Mouse (Mus musculus): ENCODE measurements around the gene Elane.

Gene Elane

GRCm38 (mm10) chr10:79886054-79886453 lies at the start of gene Elane:
Gene Elane, plus strand, starts transcription at chr10:79886247.
- in situ Hi-C loops (cut with MboI; ENCODE audit: unreplicated experiment in 2 of 2): no loop called here

- in situ Hi-C loops (cut with MboI; ENCODE audit: unreplicated experiment in 2 of 2): loop anchor here in 1 of 2 experiments (10.0 kb wide), 1 partner anchor 58 kb away; the partner anchor contains the start of gene Cfd
Observed at GRCm38 (mm10) chr10:79836918-79837317, 49.1 kb upstream of the Elane start.

- in situ Hi-C loops (cut with MboI; ENCODE audit: unreplicated experiment in 2 of 2): loop anchor here in 1 of 2 experiments (10.0 kb wide), 1 partner anchor 57 kb away; the partner anchor contains the start of gene Cfd
Observed at GRCm38 (mm10) chr10:79838151-79838550, 47.9 kb upstream of the Elane start.

- in situ Hi-C loops (cut with MboI; ENCODE audit: unreplicated experiment in 2 of 2): no loop called here
Observed at GRCm38 (mm10) chr10:79840091-79840490, 46.0 kb upstream of the Elane start.

GRCm38 (mm10) chr10:79840644-79841551 lies 45.1 kb upstream of the Elane start:
- in situ Hi-C loops (cut with MboI; ENCODE audit: unreplicated experiment in 2 of 2): no loop called here

- in situ Hi-C loops (cut with MboI; ENCODE audit: unreplicated experiment in 2 of 2): no loop called here
Observed at GRCm38 (mm10) chr10:79842322-79842721, 43.7 kb upstream of the Elane start.

- in situ Hi-C loops (cut with MboI; ENCODE audit: unreplicated experiment in 2 of 2): no loop called here
Observed at GRCm38 (mm10) chr10:79843476-79843875, 42.6 kb upstream of the Elane start.

- in situ Hi-C loops (cut with MboI; ENCODE audit: unreplicated experiment in 2 of 2): no loop called here
Observed at GRCm38 (mm10) chr10:79846553-79846952, 39.5 kb upstream of the Elane start.

- in situ Hi-C loops (cut with MboI; ENCODE audit: unreplicated experiment in 2 of 2): loop anchor here in 1 of 2 experiments (10.0 kb wide), 1 partner anchor 295 kb away; the partner anchor contains the start of genes Cbarp and Midn
Observed at GRCm38 (mm10) chr10:79849941-79850628, 36.0 kb upstream of the Elane start.

GRCm38 (mm10) chr10:79851653-79852052 lies 34.4 kb upstream of the Elane start:
- in situ Hi-C loops (cut with MboI; ENCODE audit: unreplicated experiment in 2 of 2): loop anchor here in 1 of 2 experiments (10.0 kb wide), 1 partner anchor 293 kb away; the partner anchor contains the start of genes Cbarp and Midn

GRCm38 (mm10) chr10:79852107-79852789 lies 33.8 kb upstream of the Elane start:
- in situ Hi-C loops (cut with MboI; ENCODE audit: unreplicated experiment in 2 of 2): loop anchor here in 1 of 2 experiments (10.0 kb wide), 1 partner anchor 293 kb away; the partner anchor contains the start of genes Cbarp and Midn

- in situ Hi-C loops (cut with MboI; ENCODE audit: unreplicated experiment in 2 of 2): loop anchor here in 1 of 2 experiments (10.0 kb wide), 1 partner anchor 292 kb away; the partner anchor contains the start of genes Cbarp and Midn
Observed at GRCm38 (mm10) chr10:79852827-79853226, 33.2 kb upstream of the Elane start.

GRCm38 (mm10) chr10:79853392-79853791 lies 32.7 kb upstream of the Elane start:
- in situ Hi-C loops (cut with MboI; ENCODE audit: unreplicated experiment in 2 of 2): loop anchor here in 1 of 2 experiments (10.0 kb wide), 1 partner anchor 291 kb away; the partner anchor contains the start of genes Cbarp and Midn

- in situ Hi-C loops (cut with MboI; ENCODE audit: unreplicated experiment in 2 of 2): loop anchor here in 1 of 2 experiments (10.0 kb wide), 1 partner anchor 291 kb away; the partner anchor contains the start of genes Cbarp and Midn
Observed at GRCm38 (mm10) chr10:79853860-79854795, 31.9 kb upstream of the Elane start, which contains the start of gene Ptbp1. Gene Ptbp1, plus strand, starts transcription at chr10:79854427.

GRCm38 (mm10) chr10:79854801-79855541 lies 31.1 kb upstream of the Elane start:
- in situ Hi-C loops (cut with MboI; ENCODE audit: unreplicated experiment in 2 of 2): loop anchor here in 1 of 2 experiments (10.0 kb wide), 1 partner anchor 290 kb away; the partner anchor contains the start of genes Cbarp and Midn

- in situ Hi-C loops (cut with MboI; ENCODE audit: unreplicated experiment in 2 of 2): loop anchor here in 1 of 2 experiments (10.0 kb wide), 1 partner anchor 289 kb away; the partner anchor contains the start of genes Cbarp and Midn
Observed at GRCm38 (mm10) chr10:79855558-79856184, 30.4 kb upstream of the Elane start.

- in situ Hi-C loops (cut with MboI; ENCODE audit: unreplicated experiment in 2 of 2): loop anchor here in 1 of 2 experiments (10.0 kb wide), 1 partner anchor 289 kb away; the partner anchor contains the start of genes Cbarp and Midn
Observed at GRCm38 (mm10) chr10:79856280-79856679, 29.8 kb upstream of the Elane start.
